Mouse (Mus musculus) T-helper 2 cell (primary cell): ENCODE data around the gene 1300017J02Rik.

Experiments
- in situ Hi-C: fragments of 300-600 bp; cut with MboI, MseI; formaldehyde crosslinking; loops from one replicate; pipeline ENCODE4 v1.15.1; 2025; ENCODE audit warnings: high pct_unique_total_duplicates

1300017J02Rik gene

GRCm38 (mm10) chr9:103224721-103225120 lies 80.2 kb downstream of the 1300017J02Rik start:
- in situ Hi-C loops = loop anchor here (5.0 kb wide), 1 partner anchor 68 kb away; no protein-coding TSS in a partner anchor

DNA sequence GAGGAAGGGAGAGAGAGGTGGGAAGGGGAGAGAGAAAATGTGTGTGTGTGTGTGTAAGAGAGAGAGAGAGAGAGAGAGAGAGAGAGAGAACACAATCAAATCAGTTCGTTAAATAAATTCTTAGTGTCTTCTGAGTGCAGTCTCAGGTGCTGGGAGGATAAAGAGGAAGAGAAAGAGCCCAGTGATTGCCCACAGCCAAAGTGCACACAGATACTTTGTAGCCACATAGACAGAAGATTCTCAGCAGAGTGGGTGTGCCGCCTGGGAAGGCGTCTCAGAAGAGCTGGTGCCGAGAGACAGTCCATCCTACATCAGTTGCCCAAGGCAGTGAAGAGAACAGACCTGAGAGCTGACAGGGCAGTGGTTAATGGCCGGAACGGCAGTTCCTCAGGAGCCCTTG lies 90.6 kb downstream of the 1300017J02Rik start:
- in situ Hi-C loops = no loop called here

GRCm38 (mm10) chr9:103213631-103214030 lies 91.3 kb downstream of the 1300017J02Rik start:
- in situ Hi-C loops = no loop called here

- in situ Hi-C loops = no loop called here
Measured at GRCm38 (mm10) chr9:103212654-103213420, 92.0 kb downstream of the 1300017J02Rik start.

DNA sequence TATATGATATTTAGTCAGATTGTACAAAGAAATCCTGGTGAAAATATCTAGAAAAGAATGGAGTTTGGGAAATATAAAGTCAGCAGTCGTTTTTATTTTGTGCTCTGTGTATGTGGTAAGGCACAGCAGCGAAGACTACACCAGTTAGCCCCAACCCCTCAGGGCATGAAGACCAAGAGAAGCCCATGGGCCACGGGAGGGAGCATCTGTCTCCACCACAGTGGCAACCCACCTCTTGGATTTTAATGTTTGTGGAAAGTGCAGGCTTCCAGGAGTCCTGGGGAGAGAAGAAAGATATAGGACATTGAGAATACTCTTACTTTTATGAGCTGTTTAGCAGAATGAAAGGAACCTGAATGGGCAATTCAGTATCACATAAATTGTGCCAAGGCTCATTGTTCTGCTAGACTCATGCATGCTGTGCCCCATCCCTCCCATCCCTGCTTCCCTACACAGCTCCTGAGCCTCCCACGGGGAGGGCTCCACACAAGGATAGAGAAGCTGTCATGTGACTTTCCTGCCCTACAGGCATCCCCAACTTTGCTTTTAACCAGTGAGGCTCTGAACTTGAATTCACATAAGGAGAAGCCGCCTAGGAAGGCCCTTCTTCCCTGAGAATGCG lies 96.0 kb downstream of the 1300017J02Rik start:
- in situ Hi-C loops = loop anchor here (10.0 kb wide), 1 partner anchor 96 kb away; the partner anchor contains the start of genes 1300017J02Rik and Topbp1

- in situ Hi-C loops = loop anchor here (10.0 kb wide), 1 partner anchor 97 kb away; the partner anchor contains the start of genes 1300017J02Rik and Topbp1
Measured at GRCm38 (mm10) chr9:103207846-103208245, 97.0 kb downstream of the 1300017J02Rik start.

- in situ Hi-C loops = loop anchor here (10.0 kb wide), 1 partner anchor 99 kb away; the partner anchor contains the start of genes 1300017J02Rik and Topbp1
Measured at GRCm38 (mm10) chr9:103205786-103206185, 99.1 kb downstream of the 1300017J02Rik start.

DNA sequence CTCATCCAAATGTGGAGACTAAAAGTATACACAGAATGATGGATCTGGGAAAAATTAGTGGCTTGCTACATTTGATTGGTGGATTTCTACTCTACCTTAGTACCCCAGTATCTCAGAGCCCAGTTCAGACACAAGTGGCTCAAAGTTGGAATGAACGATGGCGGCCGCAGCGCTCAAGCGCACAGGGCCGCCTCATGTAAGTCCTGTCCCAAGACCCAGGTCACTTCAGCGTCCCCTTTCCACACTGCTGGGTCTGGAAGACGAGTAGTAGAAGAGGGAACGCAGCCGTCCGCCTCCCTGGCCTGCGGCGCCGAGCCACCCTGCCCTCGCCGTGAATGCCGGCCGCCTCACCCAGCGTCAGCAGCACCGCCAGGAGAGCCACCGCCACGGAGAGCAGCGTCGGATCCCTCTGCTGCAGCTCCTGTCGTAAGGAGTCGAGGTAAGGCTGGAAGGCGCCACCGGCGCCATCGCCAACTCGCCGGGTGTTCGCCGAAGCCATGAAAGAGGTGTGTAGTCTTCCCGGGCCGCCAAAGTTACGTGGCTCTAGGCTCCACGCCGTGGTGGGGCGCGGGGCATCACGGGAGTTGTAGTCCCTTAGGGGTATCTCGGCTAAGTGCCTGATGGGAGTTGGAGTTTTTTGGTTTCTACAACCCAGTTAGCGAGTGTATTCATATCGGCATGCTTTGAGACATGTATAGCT lies 103.2 kb downstream of the 1300017J02Rik start, which contains the start of gene Srprb:
Gene Srprb, minus strand, starts transcription at position 577 of the 700 bp plus-strand sequence.
- in situ Hi-C loops = loop anchor here (5.0 to 10.0 kb wide), 2 partner anchors 89 to 103 kb away; partner anchors contain the start of genes 1300017J02Rik, Rab6b and Topbp1
